Mouse (Mus musculus) CD8-positive naive resting alpha-beta T cell, adult 2 months (primary cell): ENCODE measurements around the gene Ccdc34.

Experiments
- DNase-seq, 2 experiments: peaks; one replicate each; pipeline ENCODE4 v3.0.0; 2022; ENCODE audit warnings: low read depth in 2 of 2, low spot score in 2 of 2

The Ccdc34 gene

DNA sequence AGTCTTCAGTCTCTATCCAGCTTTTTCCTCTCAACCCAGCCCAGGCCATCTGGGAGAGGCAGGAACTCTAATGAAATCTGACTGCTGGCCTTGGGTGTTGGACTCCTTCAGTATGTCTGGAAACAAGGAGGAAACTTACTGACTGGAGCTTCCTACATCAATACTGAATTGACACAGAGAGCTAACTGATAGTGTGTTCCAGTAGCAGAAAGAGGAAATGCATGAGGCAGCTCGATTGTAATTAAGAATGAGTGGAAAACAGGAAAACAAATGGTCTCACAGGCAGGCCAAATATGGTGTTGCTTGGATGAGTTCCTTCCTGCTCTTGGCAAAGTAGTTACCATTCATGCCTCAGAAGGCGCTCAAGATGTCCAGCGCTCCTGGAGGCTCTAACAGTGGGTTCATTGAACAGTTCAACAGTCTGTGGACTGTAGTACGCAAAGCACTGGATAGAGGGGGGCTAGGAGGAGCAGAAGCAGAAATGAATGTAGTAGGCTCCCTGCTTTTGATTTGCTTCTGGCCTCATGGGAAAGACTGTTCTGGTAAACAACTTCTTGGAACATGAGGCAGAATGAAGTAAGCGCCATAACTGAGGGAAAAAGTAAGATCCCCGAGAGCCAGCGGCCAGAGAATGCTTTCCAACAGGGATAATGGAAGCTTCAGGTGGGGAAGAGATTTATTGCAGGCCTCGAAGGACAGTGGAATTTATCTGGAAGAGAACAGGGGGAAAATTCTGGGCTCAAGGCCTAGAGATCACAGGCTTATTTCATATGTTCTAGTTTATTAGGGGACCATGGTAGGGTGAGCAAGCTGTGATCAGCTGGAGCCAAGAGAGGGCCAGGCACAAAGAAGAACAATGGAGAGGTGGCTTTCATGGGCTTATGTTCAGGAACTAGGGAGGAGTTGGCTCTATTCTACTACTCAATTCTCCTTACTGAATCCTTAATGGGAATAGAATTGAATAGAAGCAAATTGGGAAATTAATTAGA, 193.2 kb downstream of the Ccdc34 start:
- DNase-seq: no peak

DNA sequence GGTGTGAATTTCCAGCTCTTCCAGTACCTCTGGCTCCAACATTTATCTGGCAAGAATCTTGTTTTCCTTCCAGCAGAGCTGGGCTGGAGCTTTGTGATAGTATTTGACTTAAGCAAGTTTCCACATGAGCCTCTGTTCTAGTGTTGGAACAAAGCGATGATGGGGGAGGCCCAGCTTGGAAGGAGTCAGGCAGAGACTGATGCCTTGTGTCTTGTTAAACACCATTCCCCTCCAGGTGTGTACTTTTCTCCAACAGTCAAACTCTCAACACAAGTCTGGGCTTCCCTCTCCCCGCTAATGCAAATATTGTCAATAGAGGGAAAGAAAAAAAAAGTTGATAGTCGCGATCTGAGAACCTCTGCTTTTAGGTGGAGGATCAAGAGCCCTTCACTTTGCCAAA, 196.7 kb downstream of the Ccdc34 start:
- DNase-seq: no peak

DNA sequence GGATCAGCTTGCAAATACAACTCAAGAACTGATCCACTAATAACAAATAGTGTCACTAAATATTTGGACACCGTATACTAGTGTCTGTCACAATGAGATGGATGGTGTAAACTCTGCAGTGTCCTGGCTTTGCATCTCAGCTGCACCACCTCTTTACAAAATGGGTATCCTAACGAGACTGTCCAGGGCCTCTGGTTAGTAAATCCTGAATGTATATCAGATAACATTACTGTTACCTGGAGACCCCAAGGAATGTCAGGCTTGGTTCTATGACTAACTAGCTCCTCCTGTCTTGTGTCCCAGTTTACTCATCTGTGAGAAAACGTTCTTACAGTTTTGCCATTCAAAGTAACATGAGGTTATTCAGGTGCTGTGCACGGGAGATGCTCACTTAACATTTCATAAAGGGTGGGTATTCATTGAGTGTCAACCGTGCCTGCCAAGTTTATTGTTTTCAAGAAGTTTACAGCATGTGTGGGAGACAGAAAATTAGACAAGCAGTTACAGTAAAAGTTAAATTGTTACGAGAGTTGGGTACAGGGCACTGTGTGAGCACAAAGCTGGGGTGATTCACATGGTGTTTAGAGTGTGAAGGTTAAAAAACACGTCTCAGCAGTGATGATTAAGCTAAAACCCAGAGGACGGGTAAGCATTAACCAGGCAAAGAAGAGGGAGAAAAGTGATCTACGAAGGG, 197.5 kb downstream of the Ccdc34 start:
- no peak for DNase-seq

DNA sequence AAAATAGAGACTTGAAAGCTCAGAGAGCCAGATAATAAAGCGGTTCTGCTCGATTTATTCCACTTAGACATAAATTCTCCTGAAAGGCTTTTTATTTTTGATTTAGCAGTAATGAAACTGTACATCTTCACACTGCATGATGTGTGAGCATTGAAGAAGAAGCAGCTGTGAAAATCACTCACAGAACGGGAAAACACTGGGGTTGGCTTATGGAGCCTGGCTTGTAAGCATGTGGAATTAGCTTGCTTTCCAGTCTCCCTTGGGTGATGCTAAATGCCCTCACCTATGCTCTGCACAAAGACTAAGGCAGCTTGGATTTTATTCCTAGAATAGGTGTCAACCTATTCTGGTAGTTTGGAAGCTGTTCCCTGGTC, 198.1 kb downstream of the Ccdc34 start:
- no peak for DNase-seq

DNA sequence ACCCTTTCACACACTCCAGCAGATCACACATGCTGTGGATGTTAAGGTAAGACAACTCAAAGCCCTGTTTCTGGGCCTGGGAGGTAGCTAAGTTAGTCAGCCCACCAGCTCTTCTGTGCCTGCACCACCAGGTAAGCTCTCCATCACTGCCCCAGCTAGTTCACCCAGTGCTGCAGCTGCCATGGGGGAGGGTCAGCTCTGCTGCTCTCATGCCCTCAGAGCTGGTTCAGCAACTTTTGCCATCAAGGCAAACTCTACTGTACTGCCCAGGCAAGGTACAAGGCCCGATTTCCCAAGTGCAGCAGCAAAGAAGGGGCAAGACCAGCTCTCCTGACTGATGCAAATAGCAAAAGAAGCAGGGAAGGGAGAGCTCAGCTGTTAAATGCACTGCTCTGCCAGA, 202.9 kb downstream of the Ccdc34 start:
- DNase-seq: no peak

DNA sequence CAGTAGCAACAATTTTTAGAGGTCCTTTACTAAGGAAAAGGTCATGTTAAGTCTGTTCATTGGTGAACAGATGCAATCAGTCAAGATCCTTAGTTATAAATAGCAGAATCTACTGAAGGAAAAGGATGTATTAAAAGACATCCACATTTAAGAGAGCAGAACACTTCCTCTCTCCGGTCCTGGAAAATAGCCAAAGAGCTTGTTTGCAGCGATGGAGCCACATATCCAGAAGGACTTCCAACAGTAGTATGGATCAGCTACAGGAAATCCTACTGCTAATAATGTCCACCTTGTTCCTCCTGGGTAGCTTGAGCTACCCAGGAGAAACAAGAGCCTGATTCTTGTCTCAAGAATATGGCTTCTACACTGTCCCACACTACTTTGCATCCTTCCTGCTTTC, 205.2 kb downstream of the Ccdc34 start:
- DNase-seq: no peak
